ENCODE assay signal across 23 mouse cellular contexts in genomic region chr11:85214679-85215078, GRCm38 (mm10). TPM values are rescaled to one million over a fixed set of nuclear protein-coding genes. Genes with fewer than 3 reads are reported as not detected.
A peak's percentile ranks its signal among the peaks of the same experiment; 100 is the strongest.
DNase-seq lines count a peak whose midpoint lies in the region; ATAC-seq and TF ChIP-seq lines count a peak whose summit lies in the region.
"Had no signal": no experiment of that assay in that cellular context is flagged by ENCODE, and none has a peak within 500 bp of the region (broad histone marks: within the 10 kb centered on the region; RNA-seq: fewer than 3 reads in every experiment).

No protein-coding gene starts in this region.

- peaks cover 21% of the 10 kb centered on the region for H3K4me1 ChIP-seq in heart, embryonic 13.5 days
- H3K4me1 ChIP-seq in heart, embryonic 10.5 days = no peaks in the 10 kb centered on the region
- no peaks in the 10 kb centered on the region for H3K4me1 ChIP-seq in ES-Bruce4 (ENCODE audit: control insufficient read depth, insufficient read depth, low read length)
- no peaks in the 10 kb centered on the region for H3K4me1 ChIP-seq in stomach, postnatal 0 days (replicated peaks; ENCODE audit: control insufficient read depth, insufficient read depth)
- H3K4me1 ChIP-seq: forebrain, embryonic 12.5 days; hindbrain, embryonic 10.5 days; intestine, embryonic 15.5 days had no signal

- TF ChIP-seq EP300 in ES-Bruce4 (IDR thresholded peaks at IDR 0.05; ENCODE audit: insufficient read depth, low read depth, low read length) = no peak
- TF ChIP-seq EP300 in stomach, postnatal 0 days (optimal IDR thresholded peaks at IDR 0.05) = no peak

- no peak overlapping the region for H3K9ac ChIP-seq in heart, embryonic 13.5 days
- no peak overlapping the region for H3K9ac ChIP-seq in ES-Bruce4 (ENCODE audit: low read depth, poor library complexity, severe bottlenecking)
- no peak overlapping the region for H3K9ac ChIP-seq in stomach, postnatal 0 days (ENCODE audit: low read length)
- H3K9ac ChIP-seq: embryonic facial prominence, embryonic 15.5 days; forebrain, embryonic 12.5 days; hindbrain, embryonic 14.5 days; intestine, embryonic 15.5 days had no signal

- H3K4me2 ChIP-seq in heart, embryonic 13.5 days = no peak overlapping the region
- no peak overlapping the region for H3K4me2 ChIP-seq in stomach, postnatal 0 days (replicated peaks; ENCODE audit: low read depth)
- H3K4me2 ChIP-seq: embryonic facial prominence, embryonic 15.5 days; forebrain, embryonic 12.5 days; hindbrain, embryonic 14.5 days; intestine, embryonic 15.5 days had no signal

- H3K9me3 ChIP-seq in heart, embryonic 13.5 days = no peaks in the 10 kb centered on the region
- no peaks in the 10 kb centered on the region for H3K9me3 ChIP-seq in heart, embryonic 10.5 days
- H3K9me3 ChIP-seq in ES-Bruce4 (replicated peaks; ENCODE audit: control insufficient read depth, insufficient read depth, low read length, poor library complexity, severe bottlenecking) = no peaks in the 10 kb centered on the region
- no peaks in the 10 kb centered on the region for H3K9me3 ChIP-seq in stomach, postnatal 0 days (ENCODE audit: control insufficient read depth, low read length)
- H3K9me3 ChIP-seq: embryonic facial prominence, embryonic 15.5 days; forebrain, embryonic 12.5 days; hindbrain, embryonic 10.5 days; intestine, embryonic 15.5 days had no signal

- H3K36me3 ChIP-seq in heart, embryonic 13.5 days = peaks cover 61% of the 10 kb centered on the region
- peaks cover 62% of the 10 kb centered on the region for H3K36me3 ChIP-seq in heart, embryonic 10.5 days
- H3K36me3 ChIP-seq in ES-Bruce4 (ENCODE audit: control insufficient read depth, insufficient read depth, low read length, poor library complexity, severe bottlenecking) = peaks cover 60% of the 10 kb centered on the region
- H3K36me3 ChIP-seq in stomach, postnatal 0 days (ENCODE audit: control insufficient read depth, insufficient read depth, low read length) = peaks cover 18% of the 10 kb centered on the region

- DNase-seq in heart, embryonic 10.5 days (ENCODE audit: low spot score) = no peak
- peak; percentile 53 for DNase-seq in A20 (ENCODE audit: low read depth, low spot score)
- no peak for DNase-seq in stomach, postnatal 0 days (ENCODE audit: low spot score)
- DNase-seq: adrenal gland, adult 2 months; adrenal gland, postnatal 36 days; cerebellum, adult 2 months; cerebellum, postnatal 10 days; embryo, embryonic 11 days; gastrocnemius, postnatal 10 days; heart, postnatal 10 days; kidney, adult 18-20 months had no signal

- no peaks in the 10 kb centered on the region for H3K27me3 ChIP-seq in heart, embryonic 13.5 days (replicated peaks)
- H3K27me3 ChIP-seq in heart, embryonic 10.5 days (ENCODE audit: insufficient read depth, poor library complexity, severe bottlenecking) = no peaks in the 10 kb centered on the region
- no peaks in the 10 kb centered on the region for H3K27me3 ChIP-seq in ES-Bruce4 (ENCODE audit: control insufficient read depth, insufficient read depth, low read length, poor library complexity, severe bottlenecking)
- H3K27me3 ChIP-seq in stomach, postnatal 0 days (ENCODE audit: control insufficient read depth, insufficient read depth, low read length) = no peaks in the 10 kb centered on the region
- H3K27me3 ChIP-seq: embryonic facial prominence, embryonic 15.5 days; forebrain, embryonic 12.5 days; intestine, embryonic 15.5 days had no signal

- no peak for TF ChIP-seq CTCF in ES-Bruce4 (IDR thresholded peaks at IDR 0.05; ENCODE audit: low read depth, low read length)
- no peak for TF ChIP-seq CTCF in stomach, postnatal 0 days (IDR thresholded peaks at IDR 0.05; ENCODE audit: low read depth)

- no peak overlapping the region for H3K4me3 ChIP-seq in heart, embryonic 13.5 days
- H3K4me3 ChIP-seq in heart, embryonic 10.5 days = no peak overlapping the region
- H3K4me3 ChIP-seq in ES-Bruce4 (ENCODE audit: low read depth, low read length) = no peak overlapping the region
- H3K4me3 ChIP-seq in stomach, postnatal 0 days (ENCODE audit: low read depth, low read length) = no peak overlapping the region
- H3K4me3 ChIP-seq: embryonic facial prominence, embryonic 15.5 days; forebrain, embryonic 12.5 days; hindbrain, embryonic 10.5 days; intestine, embryonic 15.5 days had no signal

- ATAC-seq in heart, embryonic 13.5 days (ENCODE audit: extremely low read depth, insufficient number of reproducible peaks, low FRiP score, low TSS enrichment) = no peak
- 0 out of 2 replicates have a peak, but pooled peaks have one; percentile 61 for ATAC-seq in stomach, postnatal 0 days (ENCODE audit: low FRiP score, low TSS enrichment)
- ATAC-seq in erythroid progenitor cell, adult 5-6 weeks (replicated peaks; ENCODE audit: low FRiP score, poor library complexity, severe bottlenecking) = no peak
- ATAC-seq: forebrain, embryonic 16.5 days; intestine, embryonic 15.5 days had no signal

- TF ChIP-seq POLR2A in ES-Bruce4 (IDR thresholded peaks at IDR 0.05; ENCODE audit: insufficient read depth, low read length) = no peak

- WGBS in heart, embryonic 13.5 days = 66% methylated on average over 3 of the region's 3 CpGs
- 86% methylated on average over 3 of the region's 3 CpGs for WGBS in heart, embryonic 10.5 days
- 90% methylated on average over 3 of the region's 3 CpGs for WGBS in stomach, postnatal 0 days

- peak overlapping the region; percentile 36; the same call in 1 of the 2 replicates for H3K27ac ChIP-seq in heart, embryonic 13.5 days (replicated peaks)
- no peak overlapping the region for H3K27ac ChIP-seq in heart, embryonic 10.5 days
- peak overlapping the region; percentile 27; the same call in 1 of the 2 replicates for H3K27ac ChIP-seq in ES-Bruce4 (ENCODE audit: insufficient read depth, low read length)
- H3K27ac ChIP-seq in stomach, postnatal 0 days (replicated peaks) = no peak overlapping the region
- H3K27ac ChIP-seq: embryonic facial prominence, embryonic 15.5 days; forebrain, embryonic 12.5 days; hindbrain, embryonic 10.5 days; hindbrain, embryonic 14.5 days; intestine, embryonic 15.5 days had no signal

RNA-seq across cellular contexts. Expression of gene Appbp2, which starts 20.3 kb away (rescaled TPM):
- polyA plus RNA-seq in heart, embryonic 13.5 days (2015; fragmentation: Nextera tagmentation; extraction: Ambion mirVana) = 35.4 and 35.7 TPM in 2 replicates
- 44.4 and 46.8 TPM in 2 replicates for polyA plus RNA-seq in heart, embryonic 10.5 days (2016; fragmentation: Nextera tagmentation; extraction: Ambion mirVana)
- polyA plus RNA-seq in ES-Bruce4 (2011; ENCODE audit: insufficient read depth, insufficient read length, low read depth, missing spikeins) = 54.6 and 57.9 TPM in 2 replicates
- 23.1 and 24.2 TPM in 2 replicates for polyA plus RNA-seq in stomach, postnatal 0 days (2015; fragmentation: Nextera tagmentation; extraction: Ambion mirVana)
- 9.7 and 12.2 TPM in 2 replicates for total RNA-seq in erythroid progenitor cell, adult 5-6 weeks (2015; ENCODE audit: low replicate concordance)
- 8.2 and 10.3 TPM in 2 replicates for total RNA-seq in erythroid progenitor cell, adult 5-6 weeks (2017; ENCODE audit: low replicate concordance)

RNA-seq across cellular contexts. Expression of gene 1700125H20Rik, which starts 44.5 kb away (rescaled TPM):
- 0.23 and 0.45 TPM in 2 replicates for polyA plus RNA-seq in heart, embryonic 13.5 days (2015; fragmentation: Nextera tagmentation; extraction: Ambion mirVana)
- polyA plus RNA-seq in heart, embryonic 10.5 days (2016; fragmentation: Nextera tagmentation; extraction: Ambion mirVana) = not detected in 2 replicates
- not detected in 2 replicates for polyA plus RNA-seq in ES-Bruce4 (2011; ENCODE audit: insufficient read depth, insufficient read length, low read depth, missing spikeins)
- polyA plus RNA-seq in stomach, postnatal 0 days (2015; fragmentation: Nextera tagmentation; extraction: Ambion mirVana) = 0.19 TPM in 1 of 2 replicates, not detected in the other
- total RNA-seq in erythroid progenitor cell, adult 5-6 weeks (2015; ENCODE audit: low replicate concordance) = 6.5 TPM in 1 of 2 replicates, not detected in the other
- total RNA-seq in erythroid progenitor cell, adult 5-6 weeks (2017; ENCODE audit: low replicate concordance) = not detected in 2 replicates
- total RNA-seq: common myeloid progenitor, adult 5-6 weeks; gastrocnemius, postnatal 10 days; heart, postnatal 10 days had no signal
- polyA plus RNA-seq: adrenal gland, adult 2 months; cerebellum, adult 2 months; embryonic facial prominence, embryonic 11.5 days; frontal cortex, adult 2 months; intestine, embryonic 15.5 days had no signal

Comparison
In these comparisons a context has a peak if more than half of its experiments do, and no peak if none do; other contexts are left out.
1. H3K27ac ChIP-seq: peak in heart, embryonic 13.5 days (single experiment) and ES-Bruce4 (single experiment); none in heart, embryonic 10.5 days (single experiment) and stomach, postnatal 0 days (single experiment).